In the genomic region with DNA sequence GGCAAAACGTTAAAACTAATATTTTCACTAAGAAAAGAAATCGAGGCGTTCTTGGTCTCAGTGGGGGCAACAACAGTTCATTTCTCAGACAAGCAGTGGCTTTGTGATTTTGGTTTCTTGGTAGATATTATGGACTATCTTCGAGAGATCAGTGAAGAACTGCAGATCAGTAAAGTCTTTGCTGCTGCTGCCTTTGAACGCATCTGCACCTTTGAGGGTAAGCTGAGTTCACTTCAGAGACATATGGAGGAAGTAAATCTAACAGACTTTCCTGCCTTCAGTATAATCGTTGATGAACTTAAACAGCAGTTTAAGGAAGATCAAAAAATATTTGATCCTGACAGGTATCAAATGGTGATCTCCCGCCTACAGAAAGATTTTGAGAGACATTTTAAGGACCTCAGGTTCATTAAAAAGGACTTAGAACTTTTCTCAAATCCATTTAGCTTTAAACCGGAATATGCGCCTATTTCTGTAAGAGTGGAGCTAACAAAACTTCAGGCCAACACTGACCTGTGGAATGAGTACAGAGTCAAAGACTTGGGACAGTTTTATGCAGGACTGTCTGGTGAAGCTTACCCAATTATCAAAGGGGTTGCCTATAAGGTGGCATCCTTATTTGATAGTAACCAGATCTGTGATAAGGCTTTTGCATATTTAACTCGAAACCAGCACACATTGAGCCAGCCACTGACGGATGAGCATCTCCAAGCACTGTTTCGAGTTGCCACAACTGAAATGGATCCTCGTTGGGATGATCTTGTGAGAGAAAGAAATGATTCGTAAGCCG, we compare ENCODE assay signal across 8 mouse cellular contexts. TPM values are rescaled to one million over a fixed set of nuclear protein-coding genes. Genes with fewer than 3 reads are reported as not detected.
DNase-seq lines count a peak whose midpoint lies in the region; ATAC-seq lines count a peak whose summit lies in the region.

No protein-coding gene starts in this region.

- H3K9ac ChIP-seq in heart, embryonic 12.5 days, result peak overlapping the region; percentile 95
- peak overlapping the region; percentile 94 for H3K9ac ChIP-seq in hindbrain, embryonic 16.5 days (ENCODE audit: low read depth, low read length)

- H3K36me3 ChIP-seq in heart, embryonic 12.5 days, result peaks cover 20% of the 10 kb centered on the region
- peaks cover 3% of the 10 kb centered on the region for H3K36me3 ChIP-seq in hindbrain, embryonic 16.5 days (ENCODE audit: control insufficient read depth, insufficient read depth, low read length)

- H3K4me2 ChIP-seq in heart, embryonic 12.5 days, result peak overlapping the region; percentile 92
- peak overlapping the region; percentile 79 for H3K4me2 ChIP-seq in hindbrain, embryonic 16.5 days (ENCODE audit: low read length)

- H3K4me3 ChIP-seq in heart, embryonic 12.5 days, result peak overlapping the region; percentile 85
- peak overlapping the region; percentile 87 for H3K4me3 ChIP-seq in hindbrain, embryonic 16.5 days (ENCODE audit: low read length)

- ATAC-seq in heart, embryonic 12.5 days (ENCODE audit: insufficient number of reproducible peaks, low FRiP score), result no peak
- ATAC-seq in hindbrain, embryonic 16.5 days, result no peak

- peaks cover 32% of the 10 kb centered on the region for H3K4me1 ChIP-seq in heart, embryonic 12.5 days (replicated peaks)
- H3K4me1 ChIP-seq in hindbrain, embryonic 16.5 days (ENCODE audit: control insufficient read depth, insufficient read depth, low read depth, low read length), result peaks cover 44% of the 10 kb centered on the region

- H3K27me3 ChIP-seq in heart, embryonic 12.5 days (replicated peaks), result no peaks in the 10 kb centered on the region
- no peaks in the 10 kb centered on the region for H3K27me3 ChIP-seq in hindbrain, embryonic 16.5 days (replicated peaks; ENCODE audit: control insufficient read depth, insufficient read depth, low read length)

- no peaks in the 10 kb centered on the region for H3K9me3 ChIP-seq in heart, embryonic 12.5 days (replicated peaks)
- no peaks in the 10 kb centered on the region for H3K9me3 ChIP-seq in hindbrain, embryonic 16.5 days (ENCODE audit: control insufficient read depth, low read length)

- intact Hi-C loops in gastrocnemius, postnatal 36 days (cut with DNase I), result no loop called here

- DNase-seq in heart, adult 8-10 months (ENCODE audit: low spot score), result no peak
- peak; percentile 38 for DNase-seq in MEL-GATA-1-ER (ENCODE audit: extremely low read depth, low read depth)
- peak; percentile 67 for DNase-seq in naive thymus-derived CD4-positive, alpha-beta T cell, adult 2 months (ENCODE audit: low read depth)
- DNase-seq in gastrocnemius, postnatal 36 days, result no peak
- no peak for DNase-seq in cerebellum, postnatal 36 days
- DNase-seq in urinary bladder, postnatal 10 days (ENCODE audit: low spot score), result no peak

- 66% methylated on average over 15 of the region's 15 CpGs for WGBS in heart, embryonic 12.5 days
- 72% methylated on average over 15 of the region's 15 CpGs for WGBS in hindbrain, embryonic 16.5 days

- H3K27ac ChIP-seq in heart, embryonic 12.5 days (ENCODE audit: poor library complexity, severe bottlenecking), result no peak overlapping the region
- H3K27ac ChIP-seq in hindbrain, embryonic 16.5 days (ENCODE audit: low read depth, low read length), result no peak overlapping the region

RNA-seq across cellular contexts. Expression of gene Epm2aip1, which starts 1.5 kb away (rescaled TPM):
- 32.8 and 34.3 TPM in 2 replicates for polyA plus RNA-seq in heart, embryonic 12.5 days (2016; fragmentation: Nextera tagmentation; extraction: Ambion mirVana)
- total RNA-seq in heart, adult 8-10 months (2022), result 10 to 100 TPM; 24.1 to 25.4 (median 24.9) TPM
- polyA plus RNA-seq in hindbrain, embryonic 16.5 days (2015; fragmentation: Nextera tagmentation; extraction: Ambion mirVana), result 46.2 and 60.4 TPM in 2 replicates
- 10 to 100 TPM; 16.1 to 22.4 TPM for total RNA-seq in gastrocnemius, postnatal 36 days (2021)

RNA-seq across cellular contexts. Expression of gene Mlh1, which starts 1.6 kb away (rescaled TPM):
- polyA plus RNA-seq in heart, embryonic 12.5 days (2016; fragmentation: Nextera tagmentation; extraction: Ambion mirVana), result 39.3 and 44.0 TPM in 2 replicates
- total RNA-seq in heart, adult 8-10 months (2022), result 1 to 10 TPM; 5.1 to 9.6 (median 7.6) TPM
- polyA plus RNA-seq in hindbrain, embryonic 16.5 days (2015; fragmentation: Nextera tagmentation; extraction: Ambion mirVana), result 25.5 and 29.2 TPM in 2 replicates
- total RNA-seq in gastrocnemius, postnatal 36 days (2021), result 1 to 10 TPM; 4.9 to 8.4 TPM

RNA-seq across cellular contexts. Expression of gene Trank1, which starts 38.3 kb away (rescaled TPM):
- 0.03 and 0.27 TPM in 2 replicates for polyA plus RNA-seq in heart, embryonic 12.5 days (2016; fragmentation: Nextera tagmentation; extraction: Ambion mirVana)
- under 1 TPM in 1 of 4 experiments, not detected in 3; 0.16 TPM for total RNA-seq in heart, adult 8-10 months (2022)
- 11.6 TPM in 2 replicates for polyA plus RNA-seq in hindbrain, embryonic 16.5 days (2015; fragmentation: Nextera tagmentation; extraction: Ambion mirVana)
- not detected for total RNA-seq in gastrocnemius, postnatal 36 days (2021)

Comparison
In these comparisons a context has a peak if more than half of its experiments do, and no peak if none do; other contexts are left out.
1. DNase-seq: peak in MEL-GATA-1-ER (single experiment) and naive thymus-derived CD4-positive, alpha-beta T cell, adult 2 months (single experiment); none in heart, adult 8-10 months (single experiment), gastrocnemius, postnatal 36 days (0 of 2), cerebellum, postnatal 36 days (0 of 2) and urinary bladder, postnatal 10 days (single experiment).